Mouse (Mus musculus) myocyte (in vitro differentiated cells): ENCODE data around the gene Ikbip. TPM values are rescaled to one million over a fixed set of nuclear protein-coding genes. Genes with fewer than 3 reads are reported as not detected.
A peak's percentile ranks its signal among the peaks of the same experiment; 100 is the strongest.

Experiments used
- H3K27me3 ChIP-seq: one replicate; pipeline ENCODE4 v1.6.1; 2011; ENCODE audit not compliant: control insufficient read depth, insufficient read depth, insufficient read length
- H3K36me3 ChIP-seq: one replicate; pipeline ENCODE4 v1.6.1; 2011; ENCODE audit not compliant: control insufficient read depth, insufficient read depth
- H3K4me2 ChIP-seq: one replicate; pipeline ENCODE4 v1.6.1; 2011; ENCODE audit warnings: low read depth, control low read depth
- H3K4me3 ChIP-seq: one replicate; pipeline ENCODE4 v1.5.1; 2011; ENCODE audit warnings: mild to moderate bottlenecking, control low read depth, moderate library complexity
- H3K79me2 ChIP-seq: one replicate; pipeline ENCODE4 v1.6.1; 2011; ENCODE audit not compliant: control insufficient read depth, insufficient read depth
- H3ac ChIP-seq: one replicate; pipeline ENCODE4 v1.6.1; 2011; ENCODE audit not compliant: control insufficient read depth, insufficient read length
- CEBPB ChIP-seq: IDR thresholded peaks from 2 replicates; pipeline ENCODE4 v1.6.1; 2011; ENCODE audit warnings: mild to moderate bottlenecking, moderate library complexity; ENCODE audit not compliant: poor library complexity, insufficient read depth, severe bottlenecking
- E2F4 ChIP-seq: IDR thresholded peaks from one replicate; pipeline ENCODE4 v1.6.1; 2011; ENCODE audit warnings: mild to moderate bottlenecking, control low read depth, moderate library complexity; ENCODE audit not compliant: insufficient read depth
- MAX ChIP-seq: IDR thresholded peaks from one replicate; pipeline ENCODE4 v1.6.1; 2011; ENCODE audit warnings: low read depth, mild to moderate bottlenecking, control low read depth
- MYOD1 ChIP-seq, 3 experiments: IDR thresholded peaks; one replicate each; pipeline ENCODE4 v1.6.1; 2011; ENCODE audit warnings: control low read depth in 2 of 3, low read depth in 2 of 3, mild to moderate bottlenecking in 2 of 3, moderate library complexity in 1 of 3; ENCODE audit not compliant: insufficient read length in 2 of 3, control insufficient read depth in 1 of 3
- MYOG ChIP-seq, 3 experiments: IDR thresholded peaks; one replicate each; pipeline ENCODE4 v1.6.1; 2011; ENCODE audit warnings: control low read depth in 2 of 3, low read depth in 2 of 3, mild to moderate bottlenecking in 2 of 3; ENCODE audit not compliant: insufficient read length in 2 of 3, control insufficient read depth in 1 of 3, insufficient read depth in 1 of 3
- POLR2A ChIP-seq: IDR thresholded peaks from one replicate; pipeline ENCODE4 v1.6.1; 2011; ENCODE audit warnings: low read depth, mild to moderate bottlenecking, control low read depth, moderate library complexity; ENCODE audit not compliant: insufficient read length
- POLR2AphosphoS2 ChIP-seq: IDR thresholded peaks from one replicate; pipeline ENCODE4 v1.6.1; 2011; ENCODE audit warnings: low read depth, control low read depth; ENCODE audit not compliant: insufficient read length
- REST ChIP-seq: IDR thresholded peaks from one replicate; pipeline ENCODE4 v1.6.1; 2011; ENCODE audit warnings: mild to moderate bottlenecking, control low read depth, moderate library complexity; ENCODE audit not compliant: insufficient read depth, insufficient read length
- SRF ChIP-seq: IDR thresholded peaks from one replicate; pipeline ENCODE4 v1.6.1; 2011; ENCODE audit warnings: low read depth; ENCODE audit not compliant: control insufficient read depth, insufficient read length
- TCF12 ChIP-seq: IDR thresholded peaks from one replicate; pipeline ENCODE4 v1.6.1; 2011; ENCODE audit warnings: mild to moderate bottlenecking, control low read depth; ENCODE audit not compliant: poor library complexity, insufficient read depth, severe bottlenecking
- TCF3 ChIP-seq: IDR thresholded peaks from one replicate; pipeline ENCODE4 v1.6.1; 2011; ENCODE audit warnings: low read depth, control low read depth; ENCODE audit not compliant: insufficient read length
- USF1 ChIP-seq: IDR thresholded peaks from one replicate; pipeline ENCODE4 v1.6.1; 2011; ENCODE audit warnings: low read depth, mild to moderate bottlenecking, control low read depth, moderate library complexity
- polyA plus RNA-seq: library from polyadenylated mRNA; unstranded; fragments of >200 nt; fragmentation: generic; extraction: Trizol; gene quantifications from one replicate; pipeline ENCODE4 v1.2.1, GENCODE M21; 2012; ENCODE audit warnings: missing spikeins

The Ikbip gene
- polyA plus RNA-seq, 1 experiment, result 12.6 TPM

- H3ac ChIP-seq, result no peak overlapping the region
- no peak overlapping the region for H3K4me2 ChIP-seq
- no peaks in the 10 kb centered on the region for H3K79me2 ChIP-seq
- H3K36me3 ChIP-seq, result peaks cover 3% of the 10 kb centered on the region
- no peaks in the 10 kb centered on the region for H3K27me3 ChIP-seq
- no peak overlapping the region for H3K4me3 ChIP-seq
- TF ChIP-seq TCF12 (no peak), POLR2AphosphoS2 (no peak), CEBPB (no peak), TCF3 (no peak), USF1 (no peak), E2F4 (no peak), REST (no peak), MYOG (IDR thresholded peaks at IDR 0.05; ENCODE audit: control insufficient read depth in 1 of 3, insufficient read depth in 1 of 3, insufficient read length in 2 of 3, low read depth in 2 of 3) (no peak), POLR2A (no peak), MAX (no peak), MYOD1 (IDR thresholded peaks at IDR 0.05; ENCODE audit: control insufficient read depth in 1 of 3, insufficient read length in 2 of 3, low read depth in 2 of 3) (no peak), SRF (no peak)
These were observed 23.2 kb downstream of the Ikbip start for GRCm38 (mm10) chr10:91105981-91106380.

GRCm38 (mm10) chr10:91109841-91110240 lies 27.1 kb downstream of the Ikbip start:
- Histone ChIP-seq H3K36me3 (peaks cover 22% of the 10 kb centered on the region), H3ac (no peak overlapping the region), H3K4me2 (peak overlapping the region; percentile 48), H3K79me2 (no peaks in the 10 kb centered on the region), H3K4me3 (no peak overlapping the region), H3K27me3 (no peaks in the 10 kb centered on the region)
- no peak for TF ChIP-seq POLR2A
- TF ChIP-seq CEBPB, result no peak
- TF ChIP-seq MYOG (IDR thresholded peaks at IDR 0.05; ENCODE audit: control insufficient read depth in 1 of 3, insufficient read depth in 1 of 3, insufficient read length in 2 of 3, low read depth in 2 of 3), result peak in 1 of 3 experiments; percentile 58
- no peak for TF ChIP-seq REST
- TF ChIP-seq USF1, result no peak
- TF ChIP-seq POLR2AphosphoS2, result no peak
- no peak for TF ChIP-seq MAX
- TF ChIP-seq SRF, result no peak
- no peak for TF ChIP-seq E2F4
- TF ChIP-seq MYOD1 (IDR thresholded peaks at IDR 0.05; ENCODE audit: control insufficient read depth in 1 of 3, insufficient read length in 2 of 3, low read depth in 2 of 3), result peak in 2 of 3 experiments; percentile 61 to 62
- TF ChIP-seq TCF3, result no peak
- peak; percentile 18 for TF ChIP-seq TCF12

- H3K36me3 ChIP-seq, result peaks cover 89% of the 10 kb centered on the region
- H3K4me2 ChIP-seq, result no peak overlapping the region
- H3K79me2 ChIP-seq, result peaks cover 22% of the 10 kb centered on the region
- no peak overlapping the region for H3ac ChIP-seq
- H3K4me3 ChIP-seq, result no peak overlapping the region
- no peak for TF ChIP-seq POLR2AphosphoS2
- TF ChIP-seq POLR2A, result peak; percentile 13
- TF ChIP-seq CEBPB, result no peak
- TF ChIP-seq MAX, result no peak
- H3K27me3 ChIP-seq, result no peaks in the 10 kb centered on the region
These were observed 34.2 kb downstream of the Ikbip start for GRCm38 (mm10) chr10:91116958-91117357.

- Histone ChIP-seq H3K27me3 (no peaks in the 10 kb centered on the region), H3K36me3 (peaks cover 42% of the 10 kb centered on the region), H3K79me2 (peaks cover 39% of the 10 kb centered on the region), H3K4me3 (peak overlapping the region; percentile 80), H3K4me2 (peak overlapping the region; percentile 90), H3ac (peak overlapping the region; percentile 71)
- TF ChIP-seq MAX, result no peak
- TF ChIP-seq REST, result no peak
These were observed 39.9 kb downstream of the Ikbip start for GRCm38 (mm10) chr10:91122646-91123045.

DNA sequence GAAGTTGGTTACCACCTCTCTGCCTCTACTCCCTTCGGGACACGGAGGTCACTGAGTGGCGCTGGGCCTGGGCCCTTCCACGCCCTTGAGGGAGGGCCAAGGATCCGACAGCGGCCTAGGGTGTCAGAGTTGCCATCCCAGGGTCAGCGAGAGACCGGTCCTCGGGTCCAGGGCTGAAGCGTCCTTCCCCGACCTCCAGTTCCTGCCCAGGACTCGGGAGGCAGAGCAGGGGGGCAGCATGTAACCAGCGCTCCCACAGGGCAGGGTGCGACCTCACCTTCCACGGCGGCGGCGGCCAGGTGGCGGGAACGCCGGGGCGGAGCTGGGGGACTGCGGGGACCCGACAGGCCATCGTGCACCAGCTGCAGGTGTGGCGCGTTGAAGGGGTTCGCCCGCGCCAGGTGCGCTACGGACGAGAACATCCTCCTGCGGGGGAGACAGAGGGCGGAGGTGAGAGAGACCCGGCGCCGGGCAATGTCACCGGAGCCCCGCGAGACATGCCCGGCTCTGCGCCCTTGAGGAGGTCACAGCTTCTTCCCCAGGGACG lies 40.6 kb downstream of the Ikbip start:
- Histone ChIP-seq H3K79me2 (peaks cover 39% of the 10 kb centered on the region), H3ac (peak overlapping the region; percentile 71), H3K36me3 (peaks cover 35% of the 10 kb centered on the region), H3K4me2 (peak overlapping the region; percentile 90), H3K4me3 (peak overlapping the region; percentile 80), H3K27me3 (no peaks in the 10 kb centered on the region)
- TF ChIP-seq POLR2A (peak; percentile 46), POLR2AphosphoS2 (no peak), MYOG (IDR thresholded peaks at IDR 0.05; ENCODE audit: control insufficient read depth in 1 of 3, insufficient read depth in 1 of 3, insufficient read length in 2 of 3, low read depth in 2 of 3) (peak in 1 of 3 experiments; percentile 23), SRF (no peak), MYOD1 (IDR thresholded peaks at IDR 0.05; ENCODE audit: control insufficient read depth in 1 of 3, insufficient read length in 2 of 3, low read depth in 2 of 3) (peak in 1 of 3 experiments; percentile 39)
